Mouse (Mus musculus) heart, adult 9 months (tissue): ENCODE results near the gene Csnk2b.

Experiments
- DNase-seq, 2 experiments: peaks; one replicate each; pipeline ENCODE4 v3.0.0; 2022; ENCODE audit warnings: low spot score in 2 of 2

Gene Csnk2b

DNA sequence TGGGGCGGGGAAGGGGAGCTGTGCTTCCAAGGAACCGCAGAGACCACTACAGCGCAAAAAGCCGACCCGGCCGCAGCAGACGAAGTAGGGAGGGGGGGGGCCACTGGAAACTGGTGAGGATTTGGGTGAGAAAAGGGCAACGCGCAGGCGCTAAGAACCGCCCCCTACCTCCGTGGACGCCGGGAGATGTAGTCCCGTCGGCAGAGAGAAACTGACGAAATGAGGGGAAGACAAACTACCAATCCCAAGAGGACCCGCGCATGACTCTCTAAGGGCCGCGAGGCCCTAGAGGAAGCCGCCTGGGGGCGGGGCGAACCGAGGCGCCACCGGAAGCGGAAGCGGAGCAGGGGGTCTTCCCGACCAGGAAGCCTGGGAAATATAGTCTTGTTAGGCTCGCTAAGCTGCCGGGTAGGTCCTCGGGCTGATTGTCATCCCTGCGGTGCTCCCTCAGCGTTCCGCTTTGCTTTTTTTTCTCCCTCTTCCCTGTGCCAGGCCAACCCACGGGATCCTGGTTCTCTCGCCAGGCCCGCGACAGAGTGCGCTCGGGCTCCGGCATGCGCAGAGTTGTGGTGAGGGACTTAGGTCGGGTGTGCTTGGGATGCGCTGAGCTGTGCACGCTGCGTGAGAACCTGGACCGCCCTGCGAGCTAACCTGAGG lies 582 bp downstream of the Csnk2b start, which contains the start of gene Gpank1:
Gene Gpank1, plus strand, starts transcription at position 313 of the 657 bp plus-strand sequence.
- peak; percentile 99 for DNase-seq

DNA sequence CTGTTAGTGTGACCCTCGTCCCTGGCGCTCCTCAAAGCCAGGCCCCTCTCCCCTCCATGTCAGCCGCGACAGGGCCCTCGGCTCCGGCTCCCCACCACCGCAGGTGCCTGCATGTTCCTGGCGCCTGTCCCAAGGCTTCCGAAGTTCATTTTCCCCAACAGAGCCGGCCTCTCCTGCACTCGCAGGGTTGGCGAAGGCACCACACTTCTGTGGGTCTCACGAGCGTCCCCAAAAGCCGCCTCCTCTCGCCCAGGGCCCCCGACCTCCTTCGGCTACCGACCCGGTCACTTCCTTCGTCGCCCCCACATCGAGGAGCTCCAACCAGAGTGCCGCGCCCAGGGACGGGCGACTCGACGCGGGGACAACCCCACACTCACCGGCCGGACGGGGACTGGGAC lies 1.1 kb downstream of the Csnk2b start:
- DNase-seq = no peak

DNA sequence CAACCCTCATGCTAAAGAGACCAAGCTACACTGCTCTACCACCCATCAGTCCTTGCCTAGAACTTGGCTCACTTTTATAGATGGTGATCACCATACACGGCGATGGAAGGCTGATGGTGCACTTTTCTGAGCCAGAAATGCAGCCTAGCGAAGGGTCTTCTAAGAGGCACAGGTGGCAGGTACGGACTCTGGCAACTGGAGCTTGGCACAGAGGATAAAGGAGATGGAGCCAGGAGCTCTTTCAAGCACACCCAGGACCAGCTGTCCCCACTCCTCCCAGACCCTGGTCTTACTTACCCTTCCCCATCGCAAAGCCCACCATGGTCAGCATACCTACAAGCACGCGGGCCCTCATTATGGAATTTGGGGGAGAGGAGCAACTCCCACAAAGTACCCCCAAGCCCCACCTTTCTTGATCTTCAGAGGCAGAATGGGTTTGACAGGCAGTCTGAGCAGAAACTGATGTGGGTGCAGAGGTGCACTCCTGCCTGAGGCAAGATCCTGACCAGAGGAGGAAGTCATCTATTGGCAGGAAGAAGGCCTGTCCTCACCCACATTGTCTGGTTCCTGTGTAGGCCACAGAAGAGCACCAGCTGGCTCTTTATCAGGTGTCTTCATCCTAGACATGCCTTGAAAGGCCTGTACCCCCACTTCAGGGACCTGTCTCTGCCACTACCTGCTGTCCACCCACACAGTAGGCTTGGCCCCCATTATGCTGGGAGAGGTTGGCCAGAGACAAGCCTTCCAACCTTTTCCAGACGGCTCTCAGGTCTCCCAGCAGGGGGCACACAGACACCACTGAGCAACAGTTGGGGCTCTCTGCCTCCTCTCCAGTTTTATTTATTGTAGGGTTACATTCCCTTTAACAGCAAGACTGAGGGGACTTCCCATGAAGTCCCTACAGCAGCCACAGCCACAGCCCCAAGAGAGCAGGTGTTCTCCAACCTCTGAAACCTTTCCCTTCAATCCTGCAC lies 6.5 kb downstream of the Csnk2b start, which contains the start of gene Ly6g5b:
Gene Ly6g5b, minus strand, starts transcription at position 383 of the 974 bp plus-strand sequence.
- DNase-seq = no peak

DNA sequence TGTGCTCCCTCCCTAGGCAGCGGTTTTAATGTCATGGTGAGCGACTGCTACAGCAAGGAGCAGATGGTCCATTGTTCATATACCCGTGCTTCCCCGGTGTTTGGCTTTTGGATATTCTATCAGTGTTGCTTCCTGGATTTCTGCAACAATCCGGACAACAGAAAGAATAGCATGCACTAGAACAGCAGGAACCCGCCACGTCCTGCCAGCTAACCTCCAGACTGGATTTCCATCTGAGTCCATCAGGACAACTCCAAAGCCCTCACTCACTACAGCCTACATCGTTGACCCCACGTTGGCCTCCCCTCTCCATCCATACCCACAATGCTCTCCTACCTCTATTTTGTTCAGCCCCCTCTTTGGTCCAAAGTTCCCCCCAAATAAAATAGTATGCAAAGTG lies 10.1 kb downstream of the Csnk2b start:
- DNase-seq = no peak

DNA sequence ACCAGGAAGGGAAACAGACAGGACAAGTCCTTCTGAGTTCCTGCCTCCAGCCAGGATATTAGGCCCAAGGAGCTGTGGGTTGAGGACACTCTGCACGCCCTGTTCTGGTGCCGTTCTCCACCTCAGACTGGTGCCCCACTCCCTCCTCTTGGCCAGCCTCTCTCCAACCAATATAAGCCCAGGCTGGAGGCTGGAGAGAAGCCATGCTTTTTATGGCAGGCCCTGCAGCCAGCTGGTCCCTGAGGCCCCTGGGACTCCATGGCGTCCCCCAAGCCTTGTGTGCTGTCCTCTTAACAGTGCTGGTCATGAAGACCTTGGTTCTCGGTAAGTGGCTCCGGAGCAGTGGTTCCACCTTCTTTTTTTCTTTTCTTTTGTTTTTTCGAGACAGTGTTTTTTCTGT lies 13.8 kb downstream of the Csnk2b start, which contains the start of gene Ly6g5c:
Gene Ly6g5c, plus strand, starts transcription at position 183 of the 400 bp plus-strand sequence.
- DNase-seq = no peak

DNA sequence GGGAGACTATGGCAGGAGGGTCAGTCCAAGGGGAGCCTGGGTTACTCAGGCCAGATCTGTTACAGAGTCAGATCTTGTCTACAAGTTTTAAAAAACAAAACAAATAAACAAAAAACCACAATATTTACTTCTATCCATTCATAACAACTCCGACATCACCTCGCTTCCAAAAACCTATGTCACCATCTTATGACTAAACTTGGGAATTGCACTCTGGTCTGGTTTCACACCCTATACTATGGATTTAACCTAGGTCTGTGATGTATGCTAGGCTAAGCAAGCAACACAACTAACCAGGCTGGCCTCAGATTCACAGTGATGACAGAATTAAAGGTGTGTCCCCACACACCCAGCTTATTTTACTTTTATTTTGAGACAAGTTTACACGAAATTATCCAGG lies 15.3 kb downstream of the Csnk2b start:
- no peak for DNase-seq

GRCm38 (mm10) chr17:35105740-35106389 lies 16.0 kb downstream of the Csnk2b start:
- DNase-seq = no peak

DNA sequence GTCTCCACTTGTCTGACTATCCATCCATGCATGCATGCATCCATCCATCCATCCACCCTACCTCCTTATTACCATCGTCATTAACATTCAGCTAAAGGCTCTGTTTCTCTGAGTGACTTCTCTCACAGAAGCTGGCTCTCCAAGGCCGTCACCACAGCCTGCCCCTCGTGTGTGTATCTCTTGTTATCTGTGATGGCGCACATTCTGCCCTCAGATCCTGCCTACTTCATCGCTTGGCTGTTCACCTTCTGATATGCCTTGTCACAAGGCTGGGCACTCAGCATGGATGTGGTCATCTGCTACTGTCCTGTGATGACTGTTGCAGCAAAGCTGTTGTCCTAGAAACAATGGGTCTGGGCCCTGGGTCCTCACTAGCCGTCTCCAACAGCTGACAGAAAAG lies 17.1 kb downstream of the Csnk2b start:
- DNase-seq = no peak

DNA sequence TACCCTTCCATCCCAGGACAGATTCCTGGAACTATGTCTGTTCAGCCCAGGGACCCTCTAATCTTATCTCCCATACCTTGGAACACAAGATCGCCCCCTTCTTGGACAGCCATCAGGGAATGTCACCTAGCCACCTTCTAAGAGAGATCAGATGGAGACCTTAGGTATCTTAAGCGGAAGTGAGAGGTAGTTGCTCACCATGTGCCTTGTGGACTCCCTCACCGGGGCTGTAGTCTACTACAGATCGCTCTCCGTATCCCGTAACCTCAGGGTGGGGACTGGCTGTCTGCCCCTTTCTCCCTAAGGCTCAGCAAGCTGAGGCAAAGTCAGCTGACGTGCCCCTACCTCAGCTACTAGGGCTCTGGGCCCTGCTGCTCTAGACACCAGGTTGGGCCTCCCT lies 17.8 kb downstream of the Csnk2b start:
- no peak for DNase-seq

DNA sequence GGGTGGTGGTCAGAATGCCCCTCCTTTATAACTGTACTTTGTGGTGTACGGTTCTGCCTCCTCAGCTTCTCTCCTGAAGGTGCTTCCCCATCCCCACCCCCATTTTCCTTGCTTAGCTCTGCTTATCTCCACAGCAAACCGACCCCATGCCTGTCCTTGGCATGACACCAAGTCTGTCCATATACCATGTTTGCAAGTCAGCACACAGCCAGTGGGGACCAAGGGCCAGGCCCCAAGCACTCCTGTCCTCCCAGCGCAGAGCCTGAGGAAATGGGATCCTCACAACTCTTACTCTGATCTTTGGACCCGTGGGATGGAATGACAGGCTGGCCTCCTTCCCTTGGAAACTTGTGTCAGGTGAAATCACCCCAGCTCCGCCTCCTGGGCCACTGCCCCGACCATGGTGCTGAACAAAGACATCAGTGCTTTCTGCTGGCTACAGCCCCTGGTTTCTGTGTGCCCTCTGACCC lies 18.6 kb downstream of the Csnk2b start:
- DNase-seq = no peak

GRCm38 (mm10) chr17:35102299-35102698 lies 19.6 kb downstream of the Csnk2b start:
- DNase-seq = no peak

DNA sequence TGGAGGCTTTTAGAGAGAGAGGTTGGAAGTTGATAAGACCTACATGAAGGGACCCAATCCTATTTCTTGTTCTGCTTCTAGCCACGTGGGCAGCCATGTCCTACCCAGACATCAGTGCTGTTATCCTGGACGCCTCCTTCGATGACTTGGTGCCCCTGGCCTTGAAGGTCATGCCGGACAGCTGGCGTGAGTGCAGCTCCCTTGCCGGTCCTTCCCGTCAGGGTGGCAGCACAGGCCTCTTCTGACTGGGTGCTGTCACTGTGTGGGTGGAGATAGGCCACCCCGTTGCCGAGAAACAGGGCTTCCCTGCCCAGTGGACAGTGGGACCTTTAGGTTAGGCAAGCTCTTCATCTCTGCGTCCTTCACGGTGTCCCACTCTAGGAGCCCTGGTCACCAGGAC lies 20.7 kb downstream of the Csnk2b start:
- DNase-seq = no peak

GRCm38 (mm10) chr17:35100196-35100765 lies 21.6 kb downstream of the Csnk2b start:
- DNase-seq = no peak

DNA sequence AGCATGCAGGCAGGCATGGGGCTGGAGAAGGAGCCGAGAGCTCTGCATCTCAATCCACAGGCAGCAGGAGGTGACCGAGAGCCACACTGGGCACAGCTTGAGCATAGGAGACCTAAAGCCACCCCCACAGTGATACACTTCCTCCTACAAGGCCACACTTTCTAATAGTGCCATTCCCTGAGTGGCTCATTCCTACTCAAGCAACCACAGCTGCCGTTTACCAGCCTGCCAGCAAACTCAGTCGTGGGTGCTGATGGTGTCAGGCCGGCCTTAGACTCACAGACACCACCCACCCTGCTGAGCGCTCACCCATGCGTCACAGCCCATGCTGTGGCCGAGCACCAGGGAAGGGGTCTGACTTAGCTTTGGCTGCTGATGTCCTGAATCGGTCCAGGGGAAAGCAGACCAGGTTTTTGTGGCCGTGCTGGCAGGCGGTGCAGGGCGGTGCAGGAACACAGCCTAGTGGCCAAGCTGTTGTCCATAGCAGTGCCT lies 24.6 kb downstream of the Csnk2b start:
- no peak for DNase-seq

DNA sequence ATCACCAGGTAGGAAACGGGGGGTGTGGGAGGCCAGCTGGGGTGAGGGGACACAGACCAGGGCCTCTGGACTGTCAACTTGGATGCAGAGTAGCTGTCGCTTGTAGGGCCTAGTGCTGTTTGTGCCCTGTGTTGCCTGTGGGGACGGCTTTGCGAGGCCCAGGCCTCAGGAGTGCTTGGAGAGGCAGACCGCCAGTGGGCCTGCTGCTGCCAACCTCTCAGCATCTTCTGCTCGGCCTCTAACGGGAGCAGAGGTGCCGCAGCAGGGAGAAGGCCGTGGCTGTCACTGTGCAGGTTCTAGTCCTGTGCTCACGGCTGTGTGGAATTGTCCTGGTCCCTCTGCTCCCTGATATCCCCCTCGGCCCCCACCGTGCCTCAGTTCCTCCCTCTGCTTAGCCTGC lies 25.3 kb downstream of the Csnk2b start:
- no peak for DNase-seq

DNA sequence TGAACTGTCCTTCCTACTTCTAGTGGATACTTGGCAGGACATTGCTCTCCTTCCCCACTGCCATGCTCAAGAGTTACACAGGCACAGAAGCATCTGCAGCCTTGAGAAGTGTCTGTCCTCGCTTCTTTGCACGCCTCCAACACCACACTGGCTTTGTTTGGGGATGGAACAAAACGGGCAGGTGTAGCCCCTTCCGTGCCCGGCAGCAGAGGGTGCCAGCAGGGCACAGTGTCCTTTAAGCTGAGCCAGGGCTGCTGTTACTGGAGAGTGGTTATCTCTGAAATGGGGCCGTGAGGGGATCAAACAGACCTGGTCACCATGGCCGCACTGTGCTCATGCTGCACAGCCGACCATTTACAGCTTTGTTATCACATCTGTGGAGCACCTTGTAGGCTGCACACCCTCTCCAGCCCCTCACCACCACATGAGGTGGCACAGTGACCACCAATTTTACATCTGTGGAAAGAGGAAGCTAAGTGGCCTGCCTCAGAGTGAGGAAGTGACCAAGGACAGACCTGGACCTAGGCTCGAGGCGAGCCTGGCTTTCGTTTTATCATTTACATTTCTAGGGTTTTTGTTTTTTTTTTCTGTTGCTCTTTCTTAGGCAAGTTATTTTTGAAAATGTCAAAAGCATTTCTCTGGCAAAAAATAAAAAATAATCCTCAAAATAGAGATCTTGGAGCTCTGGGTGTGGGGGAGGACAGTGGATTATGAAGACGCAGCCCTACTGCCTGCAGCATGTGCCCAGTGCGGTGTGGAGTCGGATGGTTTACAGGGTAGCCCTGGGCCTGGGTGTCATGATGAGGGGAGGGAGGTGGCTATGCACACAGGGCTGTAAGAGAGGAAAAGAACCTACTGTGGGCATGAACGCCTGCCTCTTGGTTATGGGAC lies 27.1 kb downstream of the Csnk2b start:
- DNase-seq = no peak

GRCm38 (mm10) chr17:35092403-35093198 lies 29.3 kb downstream of the Csnk2b start:
- no peak for DNase-seq

DNA sequence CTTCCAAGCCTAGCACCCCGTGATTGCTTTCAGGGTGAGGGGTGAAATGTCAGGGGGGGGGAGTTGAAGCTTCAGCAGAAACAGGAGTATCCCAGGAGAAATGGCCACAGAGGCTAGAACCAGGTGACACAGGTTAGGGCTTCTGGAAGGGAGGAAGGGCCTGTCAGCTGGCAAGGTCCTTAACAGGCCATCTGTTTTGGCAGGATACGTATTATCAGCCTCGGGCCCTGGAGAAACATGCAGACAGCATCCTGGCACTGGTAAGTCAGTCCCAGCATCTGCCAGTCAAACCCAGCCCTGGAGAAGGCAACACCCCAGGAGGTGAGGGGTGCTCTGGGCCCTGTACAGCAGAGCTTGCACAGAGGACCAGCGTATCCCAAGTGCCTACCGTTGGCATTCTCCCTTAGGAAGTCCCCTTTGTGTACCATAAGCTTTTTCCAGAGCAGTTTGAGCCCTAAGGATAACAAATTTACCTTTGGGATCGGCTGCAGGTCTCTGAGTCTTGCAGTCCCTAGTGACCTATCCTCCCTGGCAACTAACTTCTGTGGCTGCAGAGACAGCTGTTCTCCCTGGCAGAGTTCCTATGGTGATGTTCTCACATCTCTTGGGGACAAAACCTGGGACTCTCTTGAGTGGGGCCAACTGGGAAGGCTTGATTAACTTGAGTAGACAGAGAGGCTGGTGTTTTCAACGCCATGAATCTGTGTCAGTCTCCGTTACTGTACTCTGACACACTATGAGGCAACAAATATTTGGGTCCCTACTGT lies 31.5 kb downstream of the Csnk2b start:
- DNase-seq = peak; percentile 29 to 36
